Mouse (Mus musculus): ENCODE data around the gene Stfa1. TPM values are rescaled to one million over a fixed set of nuclear protein-coding genes. Genes with fewer than 3 reads are reported as not detected.
"Not testable (repeated sequence)": the region's sequence is repeated elsewhere in the genome, so short reads cannot be mapped to it uniquely, and the experiment has no call there.

Gene Stfa1
- not detected for total RNA-seq (2021)

DNA sequence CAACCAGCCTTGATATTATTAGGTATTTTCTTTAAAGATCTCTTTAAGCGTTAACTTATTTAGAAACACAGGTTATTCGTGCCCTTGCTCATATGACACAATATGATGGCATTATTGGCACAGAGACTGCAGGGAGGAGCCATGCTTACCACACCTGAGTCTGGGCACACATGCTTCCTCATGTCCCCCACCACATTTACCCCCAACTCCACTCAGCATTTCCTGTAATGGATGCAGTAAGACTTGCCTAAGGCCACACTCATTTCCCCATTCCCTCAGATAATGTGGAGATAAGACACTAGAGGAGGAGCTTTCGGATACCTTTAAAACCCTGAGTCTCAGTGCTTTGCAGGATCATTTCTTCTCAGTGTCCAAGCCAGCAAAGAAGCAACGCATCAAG lies at the start of gene Stfa1:
Stfa1 (plus strand) TSS at position 156 of the 400 bp plus-strand sequence.
- intact Hi-C loops (cut with DNase I); DNase-seq (ENCODE audit: low spot score in 2 of 2): not testable (repeated sequence)

DNA sequence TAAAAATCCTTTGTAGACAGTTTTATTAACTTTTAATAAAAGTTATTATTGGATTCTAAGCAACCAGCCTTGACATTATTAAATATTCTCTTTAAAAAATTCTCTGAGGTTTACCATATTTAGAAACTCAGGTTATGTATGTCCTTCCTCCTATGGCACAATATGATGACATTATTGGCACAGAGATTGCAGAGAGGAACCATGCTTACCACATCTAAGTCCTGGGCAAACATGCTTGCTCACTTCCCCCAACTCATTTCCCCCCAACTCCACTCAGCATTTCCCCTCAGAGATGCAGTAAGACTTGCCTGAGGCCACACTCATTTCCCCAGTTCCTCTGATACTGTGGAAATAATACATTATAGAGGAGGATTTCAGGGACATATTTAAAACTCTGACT lies 16.2 kb upstream of the Stfa1 start:
- intact Hi-C loops (cut with DNase I); DNase-seq (ENCODE audit: low spot score in 2 of 2): not testable (repeated sequence)

DNA sequence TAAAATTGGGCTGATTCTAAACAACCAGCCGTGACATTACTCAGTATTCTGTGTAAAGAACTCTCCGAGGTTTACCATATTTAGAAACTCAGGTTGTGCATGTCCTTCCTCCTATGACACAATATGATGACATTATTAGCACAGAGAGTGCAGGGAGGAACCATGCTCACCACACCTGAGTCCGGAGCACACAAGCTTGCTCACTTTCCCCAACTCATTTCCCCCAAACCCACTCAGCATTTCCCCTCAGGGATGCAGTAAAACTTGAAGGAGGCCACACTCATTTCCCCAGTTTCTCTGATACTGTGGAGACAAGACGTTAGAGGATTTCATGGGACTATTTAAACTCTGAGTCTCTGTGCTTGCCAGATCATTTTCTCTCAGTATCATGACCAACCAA lies 12.4 kb downstream of the Stfa1 start:
- no peak for DNase-seq (ENCODE audit: low spot score in 2 of 2)
- intact Hi-C loops (cut with DNase I) = no loop called here

DNA sequence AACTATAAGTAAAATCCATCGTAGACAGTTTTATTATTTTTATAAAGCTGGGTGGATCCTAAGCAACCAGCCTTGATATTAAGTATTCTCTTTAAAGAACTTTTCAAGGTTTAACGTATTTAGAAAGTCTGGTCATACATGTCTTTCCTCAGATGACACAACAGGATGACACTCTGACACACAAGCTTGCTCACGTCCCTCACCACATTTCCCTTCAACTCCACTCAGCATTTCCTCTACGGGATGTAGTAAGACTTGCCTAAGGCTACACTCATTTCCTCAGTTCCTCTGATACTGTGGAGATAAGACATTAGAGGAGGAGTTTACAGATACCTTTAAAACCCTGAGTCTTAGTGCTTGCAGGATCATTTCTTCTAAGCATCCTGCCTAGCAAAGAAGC lies 30.9 kb downstream of the Stfa1 start:
- intact Hi-C loops (cut with DNase I) = no loop called here
- no peak for DNase-seq (ENCODE audit: low spot score in 2 of 2)

DNA sequence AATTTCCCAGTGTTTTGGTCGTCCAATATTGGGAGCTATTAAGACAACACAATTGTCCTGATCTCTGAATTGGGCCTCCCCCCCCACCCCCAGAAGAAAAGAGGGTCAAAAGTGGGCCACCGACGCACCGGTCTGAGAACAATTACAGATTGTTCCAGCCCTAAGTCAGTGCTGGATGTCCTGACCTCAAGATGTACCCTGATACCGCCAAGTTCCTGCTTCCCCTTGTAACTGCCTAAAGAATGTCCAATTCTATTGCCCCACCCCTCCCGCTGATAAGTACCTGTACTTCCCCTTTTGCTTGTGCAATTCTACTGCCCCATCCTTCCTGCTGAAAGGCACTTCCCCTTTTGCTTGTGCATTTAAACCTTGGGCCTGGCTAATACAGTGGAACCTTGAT lies 39.4 kb downstream of the Stfa1 start:
- DNase-seq (ENCODE audit: low spot score in 2 of 2); intact Hi-C loops (cut with DNase I): not testable (repeated sequence)

DNA sequence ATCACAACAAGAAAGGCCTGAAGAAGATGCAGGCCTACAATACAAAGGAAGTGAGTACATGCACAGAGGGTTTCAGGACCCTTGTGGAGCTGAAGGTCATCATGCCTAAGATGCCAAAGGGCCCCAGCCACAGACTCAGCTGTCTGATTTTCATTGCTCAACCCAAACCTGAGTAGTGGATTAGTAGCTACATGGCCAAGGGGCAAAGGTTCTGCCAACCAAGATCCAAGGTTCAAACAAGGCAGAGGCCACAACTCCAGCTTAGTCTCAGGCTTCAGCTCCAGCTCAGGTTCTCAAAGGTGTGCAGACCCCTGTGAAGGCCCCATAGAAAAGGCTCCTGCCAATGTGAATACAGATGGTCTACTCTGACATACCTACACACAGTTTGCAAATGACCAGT lies 42.5 kb downstream of the Stfa1 start:
- intact Hi-C loops (cut with DNase I) = no loop called here
- DNase-seq (ENCODE audit: low spot score in 2 of 2) = no peak

DNA sequence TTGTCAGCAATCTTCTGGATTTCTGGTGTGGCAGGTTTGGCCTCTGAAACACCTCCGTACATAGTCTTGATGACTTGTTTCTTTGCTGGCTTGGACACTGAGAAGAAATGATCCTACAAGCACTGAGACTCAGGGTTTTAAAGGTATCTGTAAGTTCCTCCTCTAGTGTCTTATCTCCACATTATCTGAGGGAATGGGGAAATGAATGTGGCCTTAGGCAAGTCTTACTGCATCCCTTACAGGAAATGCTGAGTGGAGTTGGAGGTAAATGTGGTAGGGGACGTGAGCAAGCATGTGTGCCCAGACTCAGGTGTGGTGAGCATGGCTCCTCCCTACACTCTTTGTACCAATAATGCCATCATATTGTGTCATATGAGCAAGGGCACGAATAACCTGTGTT lies 57.5 kb downstream of the Stfa1 start, which contains the start of gene BC117090:
BC117090 (minus strand) TSS at position 101 of the 400 bp plus-strand sequence.
- DNase-seq (ENCODE audit: low spot score in 2 of 2) = no peak
- intact Hi-C loops (cut with DNase I) = no loop called here

Other genes starting within 250 kb of the Stfa1 start
- gene Wdr5b, start 235.8 kb upstream of the Stfa1 start, total RNA-seq (2021) = 1 to 10 TPM; 4.2 to 4.8 TPM
- 10 to 100 TPM; 70.3 to 71.3 TPM for gene Fam162a, start 205.4 kb upstream of the Stfa1 start, total RNA-seq (2021)
- 10 to 100 TPM; 14.0 to 19.8 TPM for gene Ccdc58, start 205.3 kb upstream of the Stfa1 start, total RNA-seq (2021)
- not detected for gene Csta1, start 145.7 kb upstream of the Stfa1 start, total RNA-seq (2021)
- gene Stfa2l1, start 120.1 kb upstream of the Stfa1 start, total RNA-seq (2021) = not detected
- gene Gm5483, start 92.7 kb upstream of the Stfa1 start, total RNA-seq (2021) = not detected
- not detected for gene Gm5416, start 66.5 kb upstream of the Stfa1 start, total RNA-seq (2021)
- gene 2010005H15Rik, start 55.5 kb upstream of the Stfa1 start, total RNA-seq (2021) = not detected
- gene BC117090, start 57.4 kb downstream of the Stfa1 start, total RNA-seq (2021) = not detected
- gene BC100530, start 90.8 kb downstream of the Stfa1 start, total RNA-seq (2021) = not detected
- not detected for gene Stfa2, start 131.5 kb downstream of the Stfa1 start, total RNA-seq (2021)
- gene Stfa3, start 178.4 kb downstream of the Stfa1 start, total RNA-seq (2021) = not detected